Mouse (Mus musculus) heart, embryonic 14.5 days (tissue): Measurements from ENCODE around the gene Pkp1. TPM values are rescaled to one million over a fixed set of nuclear protein-coding genes. Genes with fewer than 3 reads are reported as not detected.

Experiments used
- polyA plus RNA-seq: library from polyadenylated mRNA; unstranded; fragments of >200 nt; fragmentation: Nextera tagmentation; extraction: Ambion mirVana; gene quantifications from 2 replicates; pipeline ENCODE4 v1.2.1, GENCODE M21; 2014

Pkp1 gene
- polyA plus RNA-seq, 1 experiment from 2014 or later, result 0.08 TPM

Other genes with a start within 250 kb of the Pkp1 start
- 133 and 220 TPM in 2 replicates for gene Csrp1, start 199.1 kb downstream of the Pkp1 start, polyA plus RNA-seq
- 72.4 and 77.2 TPM in 2 replicates for gene Phlda3, start 153.1 kb downstream of the Pkp1 start, polyA plus RNA-seq
- 5,020 and 5,035 TPM in 2 replicates for gene Tnni1, start 139.8 kb downstream of the Pkp1 start, polyA plus RNA-seq
- 3.1 and 4.8 TPM in 2 replicates for gene Lad1, start 100.6 kb downstream of the Pkp1 start, polyA plus RNA-seq
- 7,347 and 7,875 TPM in 2 replicates for gene Tnnt2, start 82.9 kb downstream of the Pkp1 start, polyA plus RNA-seq
- gene Igfn1, start 87.1 kb upstream of the Pkp1 start, polyA plus RNA-seq, result 0.08 TPM in 1 of 2 replicates, not detected in the other
- 38.9 and 82.2 TPM in 2 replicates for gene Tmem9, start 88.9 kb upstream of the Pkp1 start, polyA plus RNA-seq
- not detected in 2 replicates for gene Ascl5, start 131.6 kb upstream of the Pkp1 start, polyA plus RNA-seq
- 0.20 and 0.45 TPM in 2 replicates for gene Cacna1s, start 133.5 kb upstream of the Pkp1 start, polyA plus RNA-seq
- 1.0 and 1.1 TPM in 2 replicates for gene Kif21b, start 212.2 kb upstream of the Pkp1 start, polyA plus RNA-seq